Mouse (Mus musculus): ENCODE results near the gene Trak1.

GRCm38 (mm10) chr9:121436501-121436900, 139.2 kb downstream of the Trak1 start:
- TF ChIP-seq CTCF (IDR thresholded peaks at IDR 0.05; ENCODE audit: low read depth, low read length) (no peak), POLR2A (IDR thresholded peaks at IDR 0.05; ENCODE audit: borderline replicate concordance, low read depth, low read length) (no peak)
